Comparison of ENCODE assay signal across 8 mouse cellular contexts in genomic region chr3:75864203-75864602, GRCm38 (mm10).
DNase-seq lines count a peak whose midpoint lies in the region; ATAC-seq lines count a peak whose summit lies in the region.

No protein-coding gene starts in this region.

- no peak for ATAC-seq in cerebellum, adult (ENCODE audit: insufficient number of reproducible peaks, low FRiP score, low TSS enrichment)

- peak; percentile 21 for DNase-seq in embryo, embryonic 10 days (ENCODE audit: low spot score)
- no peak for DNase-seq in embryo, embryonic 9.5 days (ENCODE audit: extremely low spot score)
- peak; percentile 9 for DNase-seq in layer of hippocampus, adult 9-10 months (ENCODE audit: low spot score)
- no peak for DNase-seq in layer of hippocampus, postnatal 25 days (ENCODE audit: extremely low spot score in 1 of 2, low spot score in 1 of 2)
- DNase-seq in thymus, postnatal 4 days, result peak; percentile 23
- no peak for DNase-seq in thymus, postnatal 10 days (ENCODE audit: low spot score in 2 of 2)
- DNase-seq in telencephalon, adult 2 months (ENCODE audit: low read depth, low spot score), result peak; percentile 16

Comparison
In these comparisons a context has a peak if more than half of its experiments do, and no peak if none do; other contexts are left out.
1. DNase-seq: peak in embryo, embryonic 10 days (single experiment), layer of hippocampus, adult 9-10 months (single experiment), thymus, postnatal 4 days (single experiment) and telencephalon, adult 2 months (single experiment); none in embryo, embryonic 9.5 days (single experiment), layer of hippocampus, postnatal 25 days (0 of 2) and thymus, postnatal 10 days (0 of 2).